Mouse (Mus musculus) ES-E14 (cell line): ENCODE measurements around the gene Irf5. TPM values are rescaled to one million over a fixed set of nuclear protein-coding genes. Genes with fewer than 3 reads are reported as not detected.

ENCODE experiments used
- DNase-seq: peaks from one replicate; pipeline ENCODE4 v3.0.0-alpha.2; 2013; ENCODE audit warnings: low read depth, low spot score
- H3K27ac ChIP-seq: 2 replicates; pipeline ENCODE4 v1.5.1; 2012; ENCODE audit warnings: low read depth, mild to moderate bottlenecking, low read length, moderate library complexity, mixed read lengths; ENCODE audit not compliant: poor library complexity, insufficient read depth, severe bottlenecking
- H3K36me3 ChIP-seq: 2 replicates; pipeline ENCODE4 v1.6.1; 2012; ENCODE audit warnings: mild to moderate bottlenecking, low read length, moderate library complexity, mixed read lengths; ENCODE audit not compliant: control insufficient read depth, poor library complexity, insufficient read depth, severe bottlenecking
- H3K4me1 ChIP-seq, 2 experiments: fragments of 150-350 bp in 1 of 2; sonication (generic) in 1 of 2; 2 replicates each; pipeline ENCODE4 v1.6.1; 2012; ENCODE audit warnings: low read length in 2 of 2, mild to moderate bottlenecking in 1 of 2, mixed read lengths in 1 of 2; ENCODE audit not compliant: control insufficient read depth in 2 of 2, insufficient read depth in 2 of 2, poor library complexity in 1 of 2
- H3K4me3 ChIP-seq, 2 experiments: fragments of 150-350 bp in 1 of 2; sonication (generic) in 1 of 2; 2 replicates each; pipeline ENCODE4 v1.5.1; 2012; ENCODE audit warnings: low read length in 2 of 2, low read depth in 1 of 2, mild to moderate bottlenecking in 1 of 2, mixed read lengths in 1 of 2; ENCODE audit not compliant: insufficient read depth in 1 of 2, poor library complexity in 1 of 2, severe bottlenecking in 1 of 2
- H3K9ac ChIP-seq: 2 replicates; pipeline ENCODE4 v1.6.1; 2012; ENCODE audit warnings: low read depth, mild to moderate bottlenecking, low read length, mixed read lengths; ENCODE audit not compliant: poor library complexity, insufficient read depth, severe bottlenecking
- H3K9me3 ChIP-seq: fragments of 150-350 bp; sonication (generic); 2 replicates; pipeline ENCODE4 v1.6.1; 2012; ENCODE audit warnings: low read depth, mild to moderate bottlenecking, low read length; ENCODE audit not compliant: control insufficient read depth, insufficient read depth
- CHD2 ChIP-seq: IDR thresholded peaks from 2 replicates; pipeline ENCODE4 v1.6.1; 2014; ENCODE audit warnings: mild to moderate bottlenecking, low read depth, low read length, inconsistent platforms
- HCFC1 ChIP-seq: IDR thresholded peaks from 2 replicates; pipeline ENCODE4 v1.6.1; 2012; ENCODE audit warnings: low read length, inconsistent platforms, borderline replicate concordance; ENCODE audit not compliant: insufficient read depth
- MAFK ChIP-seq: IDR thresholded peaks from 2 replicates; pipeline ENCODE4 v1.6.1; 2014; ENCODE audit warnings: mild to moderate bottlenecking, low read depth, low read length, inconsistent platforms; ENCODE audit not compliant: insufficient read depth
- ZC3H11A ChIP-seq: IDR thresholded peaks from 2 replicates; pipeline ENCODE4 v1.6.1; 2012; ENCODE audit warnings: low read depth, mild to moderate bottlenecking, inconsistent platforms, low read length, borderline replicate concordance
- ZNF384 ChIP-seq: IDR thresholded peaks from 2 replicates; pipeline ENCODE4 v1.6.1; 2012; ENCODE audit warnings: low read depth, low read length, inconsistent platforms
- in situ Hi-C, 2 experiments: fragments of 600-800 bp; cut with MboI; formaldehyde crosslinking; loops; one replicate each; pipeline ENCODE4 v1.15.1; 2025; ENCODE audit warnings: low sequenced_read_pairs in 2 of 2, inconsistent platforms in 1 of 2; ENCODE audit not compliant: unreplicated experiment in 2 of 2
- total RNA-seq: library from RNA; depleted of rRNA; stranded (reverse); fragments of 300-350 nt; gene quantifications from 2 replicates; pipeline ENCODE4 v1.2.3, GENCODE M21; 2012

The Irf5 gene
- total RNA-seq, 1 experiment: 3.7 TPM

DNA sequence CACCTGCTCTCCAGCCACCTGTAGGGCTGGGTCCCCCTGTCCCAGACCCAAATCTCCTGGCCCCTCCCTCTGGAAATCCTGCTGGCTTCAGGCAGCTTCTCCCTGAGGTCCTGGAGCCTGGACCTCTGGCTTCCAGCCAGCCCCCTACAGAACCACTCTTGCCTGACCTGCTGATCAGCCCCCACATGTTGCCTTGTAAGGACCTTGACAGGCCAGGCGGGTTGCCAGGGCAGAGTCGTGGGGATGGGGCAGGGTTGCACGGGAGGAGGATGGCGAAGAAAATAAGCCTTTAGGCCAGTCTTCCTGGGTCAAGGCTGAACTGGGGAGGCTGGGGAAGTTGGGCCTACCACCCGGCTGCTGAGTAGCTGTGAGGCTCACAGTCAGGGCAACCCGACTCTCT, 8.9 kb downstream of the Irf5 start:
- H3K27ac ChIP-seq: no peak overlapping the region
- in situ Hi-C loops: no loop called here
- H3K9me3 ChIP-seq: no peaks in the 10 kb centered on the region
- DNase-seq: no peak
- H3K4me1 ChIP-seq: peaks cover 0 to 5% of the 10 kb centered on the region in 2 experiments; a peak in 2 of 4 replicates
- no peak overlapping the region for H3K4me3 ChIP-seq
- TF ChIP-seq HCFC1 (no peak), ZC3H11A (no peak), ZNF384 (no peak), MAFK (no peak), CHD2 (no peak)
- H3K36me3 ChIP-seq: peaks cover 3% of the 10 kb centered on the region; the same call in 1 of the 2 replicates
- H3K9ac ChIP-seq: no peak overlapping the region

DNA sequence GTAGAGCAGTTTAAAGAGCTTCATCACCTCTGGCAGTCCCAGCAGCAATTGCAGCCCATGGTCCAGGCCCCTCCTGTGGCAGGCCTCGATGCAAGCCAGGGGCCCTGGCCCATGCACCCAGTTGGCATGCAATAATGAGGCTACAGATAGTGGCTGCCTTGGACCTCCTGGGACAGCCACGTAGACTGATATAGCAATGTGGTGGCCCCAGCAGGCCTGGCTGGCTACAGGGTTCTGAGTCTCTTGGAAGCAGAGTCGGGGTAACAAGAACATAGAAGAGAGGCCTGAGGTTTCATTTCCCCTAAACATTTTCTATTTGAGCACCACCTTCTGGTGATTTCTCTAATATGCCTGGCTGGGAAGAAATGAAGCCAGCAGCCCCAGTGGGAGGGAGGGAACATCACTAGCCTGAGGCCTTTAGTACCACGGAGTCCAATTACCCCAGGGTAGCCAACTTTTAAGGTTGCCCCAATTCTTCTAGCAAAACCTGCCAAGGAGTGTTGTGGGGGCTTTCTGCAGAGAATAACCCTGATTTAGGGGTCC, 10.3 kb downstream of the Irf5 start:
- peaks cover 9% of the 10 kb centered on the region for H3K36me3 ChIP-seq
- no peak for DNase-seq
- H3K9ac ChIP-seq: no peak overlapping the region
- no peak overlapping the region for H3K4me3 ChIP-seq
- in situ Hi-C loops: no loop called here
- H3K9me3 ChIP-seq: no peaks in the 10 kb centered on the region
- TF ChIP-seq ZC3H11A (no peak), CHD2 (no peak), HCFC1 (no peak), MAFK (no peak), ZNF384 (no peak)
- peaks cover 0 to 2% of the 10 kb centered on the region in 2 experiments; a peak in 1 of 4 replicates for H3K4me1 ChIP-seq
- H3K27ac ChIP-seq: no peak overlapping the region

DNA sequence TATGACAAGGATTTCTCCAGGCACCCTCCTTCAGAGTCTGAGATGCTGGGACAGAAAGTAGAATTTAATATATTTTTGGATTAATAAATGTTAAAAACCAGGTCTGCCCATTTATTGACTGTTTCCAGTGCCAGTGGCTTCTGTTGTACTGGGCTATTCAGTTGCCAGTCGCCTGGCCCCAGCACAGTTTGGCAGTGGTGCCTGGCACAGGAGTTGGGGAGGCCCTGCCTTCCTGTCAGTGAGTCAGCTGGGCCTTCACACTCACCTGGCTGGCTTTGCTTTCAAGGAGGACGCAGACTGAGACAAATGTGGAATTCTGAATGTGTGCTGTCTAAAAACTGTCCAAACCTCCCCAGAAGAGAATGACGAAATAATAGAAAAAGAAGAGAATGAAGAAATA, 10.8 kb downstream of the Irf5 start:
- no peak overlapping the region for H3K9ac ChIP-seq
- no peak overlapping the region for H3K4me3 ChIP-seq
- no peak for TF ChIP-seq MAFK
- no peak for TF ChIP-seq HCFC1
- TF ChIP-seq ZC3H11A: no peak
- TF ChIP-seq CHD2: no peak
- no peak for TF ChIP-seq ZNF384
- H3K9me3 ChIP-seq: no peaks in the 10 kb centered on the region
- H3K36me3 ChIP-seq: peaks cover 11% of the 10 kb centered on the region
- in situ Hi-C loops: no loop called here
- H3K27ac ChIP-seq: no peak overlapping the region
- DNase-seq: no peak
- peaks cover 0 to 2% of the 10 kb centered on the region in 2 experiments; a peak in 1 of 4 replicates for H3K4me1 ChIP-seq

DNA sequence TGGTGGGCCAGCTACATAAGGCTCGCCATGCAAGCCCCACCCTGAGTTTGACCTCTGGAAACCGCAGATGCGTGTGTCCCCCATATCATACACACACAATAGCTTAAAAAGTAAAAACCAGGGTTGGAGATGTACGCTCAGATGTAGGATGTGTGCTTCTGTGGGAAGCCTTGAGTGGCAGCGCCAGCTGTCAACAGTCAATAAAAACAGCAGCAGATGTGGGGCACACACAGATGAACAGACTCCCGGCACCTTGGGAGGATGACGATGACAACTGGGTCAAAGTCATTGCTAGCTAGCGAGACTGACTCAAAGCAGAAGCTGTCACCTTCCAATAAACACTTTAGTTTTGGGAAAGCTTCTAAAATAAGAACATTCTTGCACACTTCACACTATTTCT, 13.1 kb downstream of the Irf5 start:
- TF ChIP-seq ZC3H11A: no peak
- TF ChIP-seq CHD2: no peak
- TF ChIP-seq ZNF384: no peak
- no peak for TF ChIP-seq HCFC1
- TF ChIP-seq MAFK: no peak
- peaks cover 23% of the 10 kb centered on the region for H3K36me3 ChIP-seq
- in situ Hi-C loops: no loop called here

DNA sequence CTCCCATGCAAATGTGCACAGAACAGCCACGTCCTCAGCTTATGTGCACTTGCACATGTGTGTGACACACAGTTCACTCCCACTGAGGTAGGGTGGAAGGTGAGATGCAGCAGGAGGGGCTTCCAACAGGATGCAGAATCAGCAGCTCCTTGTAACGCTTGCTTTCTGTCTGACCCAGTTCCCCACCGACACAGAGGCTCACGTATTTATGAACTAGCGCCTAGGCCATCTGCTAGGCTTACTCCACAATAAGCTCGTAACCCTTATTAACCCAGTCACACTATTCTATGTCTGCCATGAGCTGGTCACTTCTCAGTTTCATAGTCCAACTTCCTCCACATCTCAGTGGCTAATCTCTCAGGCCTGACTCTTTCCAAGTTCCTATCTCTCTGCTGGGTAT, 13.8 kb downstream of the Irf5 start:
- no peak overlapping the region for H3K9ac ChIP-seq
- in situ Hi-C loops: no loop called here
- H3K36me3 ChIP-seq: peaks cover 24% of the 10 kb centered on the region
- H3K9me3 ChIP-seq: no peaks in the 10 kb centered on the region
- H3K4me3 ChIP-seq: no peak overlapping the region
- no peak for TF ChIP-seq CHD2
- no peak for TF ChIP-seq ZNF384
- no peak for TF ChIP-seq MAFK
- TF ChIP-seq ZC3H11A: no peak
- no peak for TF ChIP-seq HCFC1
- no peak for DNase-seq
- H3K4me1 ChIP-seq: peaks cover 0 to 2% of the 10 kb centered on the region in 2 experiments; a peak in 1 of 4 replicates
- no peak overlapping the region for H3K27ac ChIP-seq

More for the DNA sequence above, 13.1 kb downstream of the Irf5 start:
- H3K9ac ChIP-seq: no peak overlapping the region
- no peak overlapping the region for H3K4me3 ChIP-seq
- no peak overlapping the region for H3K27ac ChIP-seq
- DNase-seq: no peak
- H3K4me1 ChIP-seq: peaks cover 0 to 2% of the 10 kb centered on the region in 2 experiments; a peak in 1 of 4 replicates
- no peaks in the 10 kb centered on the region for H3K9me3 ChIP-seq
